Mouse (Mus musculus): ENCODE measurements around the gene 4931408C20Rik. TPM values are rescaled to one million over a fixed set of nuclear protein-coding genes. Genes with fewer than 3 reads are reported as not detected.
A peak's percentile ranks its signal among the peaks of the same experiment; 100 is the strongest.

The 4931408C20Rik gene
- total RNA-seq (2014; rRNA removed) (not detected in 2 replicates), polyA plus RNA-seq (2012; rRNA removed) (not detected in 2 replicates)

DNA sequence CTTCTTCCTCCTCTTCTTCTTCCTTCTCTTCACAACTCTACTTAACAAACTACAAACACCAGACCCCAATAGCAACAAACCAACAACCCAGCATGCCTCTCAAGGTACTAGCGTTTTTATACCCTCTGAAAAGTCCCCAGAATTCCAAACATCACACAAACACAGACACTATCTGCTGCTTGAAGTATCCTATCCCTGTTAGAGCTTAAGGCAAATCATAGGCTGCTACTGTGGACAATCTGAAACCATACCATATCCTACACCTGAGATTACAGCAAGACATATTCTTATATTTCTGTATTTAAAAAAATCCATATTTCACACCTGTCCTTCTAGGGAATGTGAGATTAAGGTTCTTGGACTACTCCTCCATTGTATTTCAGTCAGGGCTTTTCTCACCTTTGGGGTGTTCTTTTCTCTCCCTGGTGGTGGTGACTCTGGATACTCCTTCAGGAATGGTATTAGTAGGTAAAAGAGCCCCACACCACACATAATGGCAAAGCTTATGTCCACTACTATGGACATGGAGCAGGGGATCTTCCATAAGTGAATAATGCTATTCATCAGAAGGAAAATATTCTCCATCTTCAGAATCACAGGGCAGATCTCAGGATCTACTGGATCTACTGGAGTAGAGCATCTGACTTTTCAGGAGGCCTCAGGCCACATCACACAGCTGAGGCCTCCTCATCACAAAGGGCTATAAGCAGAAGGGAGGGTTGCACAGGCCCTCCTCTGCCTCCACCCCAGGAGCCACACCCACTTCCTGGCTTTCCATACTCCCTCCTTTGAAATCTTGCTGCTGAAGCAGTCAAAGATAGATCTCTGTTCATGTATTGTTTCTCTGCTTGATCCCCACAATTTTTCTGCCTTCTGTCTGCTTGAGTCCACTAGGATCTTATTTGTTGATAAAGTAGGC lies at the start of gene 4931408C20Rik:
Gene 4931408C20Rik (minus strand): TSS at position 619 of the 919 bp plus-strand sequence.
- Histone ChIP-seq H3K4me1 (ENCODE audit: control insufficient read depth, insufficient read depth, low read length) (no peaks in the 10 kb centered on the region), H3K79me2 (ENCODE audit: control insufficient read depth, insufficient read depth, low read length) (no peaks in the 10 kb centered on the region), H3K36me3 (ENCODE audit: control insufficient read depth, insufficient read depth, low read length) (no peaks in the 10 kb centered on the region), H3K4me3 (ENCODE audit: insufficient read depth, low read depth, low read length) (no peak within 1 kb of the TSS), H3K27me3 (ENCODE audit: control insufficient read depth, insufficient read depth, low read length) (no peaks in the 10 kb centered on the region), H3K9ac (ENCODE audit: low read depth, low read length) (no peak within 1 kb of the TSS), H3K27ac (replicated peaks; ENCODE audit: insufficient read depth, low read depth, low read length) (no peak within 1 kb of the TSS)
- TF ChIP-seq CTCF (IDR thresholded peaks at IDR 0.05; ENCODE audit: low read depth, low read length) = no peak
- TF ChIP-seq POLR2A (IDR thresholded peaks at IDR 0.05; ENCODE audit: extremely low read depth, insufficient read depth, low read length) = no peak
- WGBS = 23% methylated on average over 1 of the region's 1 CpGs
- DNase-seq (ENCODE audit: extremely low read depth, low read depth, low spot score) = peak; percentile 15

- Histone ChIP-seq H3K27me3 (ENCODE audit: control insufficient read depth, insufficient read depth, low read length) (no peaks in the 10 kb centered on the region), H3K27ac (replicated peaks; ENCODE audit: insufficient read depth, low read depth, low read length) (no peak overlapping the region), H3K79me2 (ENCODE audit: control insufficient read depth, insufficient read depth, low read length) (no peaks in the 10 kb centered on the region), H3K4me1 (ENCODE audit: control insufficient read depth, insufficient read depth, low read length) (no peaks in the 10 kb centered on the region), H3K9ac (ENCODE audit: low read depth, low read length) (no peak overlapping the region), H3K36me3 (ENCODE audit: control insufficient read depth, insufficient read depth, low read length) (no peaks in the 10 kb centered on the region), H3K4me3 (ENCODE audit: insufficient read depth, low read depth, low read length) (no peak overlapping the region)
- TF ChIP-seq POLR2A (IDR thresholded peaks at IDR 0.05; ENCODE audit: extremely low read depth, insufficient read depth, low read length) (no peak), CTCF (IDR thresholded peaks at IDR 0.05; ENCODE audit: low read depth, low read length) (no peak)
- DNase-seq (ENCODE audit: extremely low read depth, low read depth, low spot score) = peak; percentile 15
- 59% methylated on average over 1 of the region's 1 CpGs for WGBS
These were observed 666 bp upstream of the 4931408C20Rik start for GRCm38 (mm10) chr1:26687926-26688325.

- Histone ChIP-seq H3K79me2 (ENCODE audit: control insufficient read depth, insufficient read depth, low read length) (no peaks in the 10 kb centered on the region), H3K36me3 (ENCODE audit: control insufficient read depth, insufficient read depth, low read length) (no peaks in the 10 kb centered on the region), H3K9ac (ENCODE audit: low read depth, low read length) (no peak overlapping the region), H3K4me1 (ENCODE audit: control insufficient read depth, insufficient read depth, low read length) (no peaks in the 10 kb centered on the region), H3K27me3 (ENCODE audit: control insufficient read depth, insufficient read depth, low read length) (no peaks in the 10 kb centered on the region), H3K27ac (replicated peaks; ENCODE audit: insufficient read depth, low read depth, low read length) (no peak overlapping the region), H3K4me3 (ENCODE audit: insufficient read depth, low read depth, low read length) (no peak overlapping the region)
- DNase-seq (ENCODE audit: extremely low read depth, low read depth, low spot score) = peak; percentile 8
- TF ChIP-seq CTCF (IDR thresholded peaks at IDR 0.05; ENCODE audit: low read depth, low read length) (no peak), POLR2A (IDR thresholded peaks at IDR 0.05; ENCODE audit: extremely low read depth, insufficient read depth, low read length) (no peak)
These were observed 1.1 kb downstream of the 4931408C20Rik start for GRCm38 (mm10) chr1:26685952-26686693.

DNA sequence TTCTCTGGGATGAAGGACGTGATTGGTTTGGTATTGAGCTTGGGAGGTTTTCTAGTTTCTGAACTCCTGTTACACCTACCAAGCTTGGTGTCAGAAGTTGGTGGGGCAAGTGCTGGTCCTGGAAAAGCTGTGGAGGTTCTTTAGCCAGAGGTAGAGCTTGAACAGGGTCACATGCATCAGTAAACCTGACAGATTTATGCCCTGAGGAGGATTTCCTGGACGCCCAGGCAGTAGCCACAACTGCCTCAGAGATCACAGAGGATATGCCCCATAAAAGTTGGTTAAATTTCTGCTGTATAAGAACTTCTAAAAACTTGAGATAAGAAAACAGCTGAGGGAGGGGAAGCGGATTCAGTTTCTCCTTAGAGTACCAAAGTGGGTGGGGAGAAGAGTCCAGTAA lies 1.9 kb downstream of the 4931408C20Rik start:
- no peak overlapping the region for H3K4me3 ChIP-seq (ENCODE audit: insufficient read depth, low read depth, low read length)
- H3K79me2 ChIP-seq (ENCODE audit: control insufficient read depth, insufficient read depth, low read length) = no peaks in the 10 kb centered on the region
- H3K9ac ChIP-seq (ENCODE audit: low read depth, low read length) = no peak overlapping the region
- no peaks in the 10 kb centered on the region for H3K4me1 ChIP-seq (ENCODE audit: control insufficient read depth, insufficient read depth, low read length)
- no peaks in the 10 kb centered on the region for H3K36me3 ChIP-seq (ENCODE audit: control insufficient read depth, insufficient read depth, low read length)
- WGBS = 65% methylated on average over 3 of the region's 3 CpGs
- no peak for TF ChIP-seq POLR2A (IDR thresholded peaks at IDR 0.05; ENCODE audit: extremely low read depth, insufficient read depth, low read length)
- no peak for TF ChIP-seq CTCF (IDR thresholded peaks at IDR 0.05; ENCODE audit: low read depth, low read length)
- no peaks in the 10 kb centered on the region for H3K27me3 ChIP-seq (ENCODE audit: control insufficient read depth, insufficient read depth, low read length)
- no peak overlapping the region for H3K27ac ChIP-seq (replicated peaks; ENCODE audit: insufficient read depth, low read depth, low read length)
- no peak for DNase-seq (ENCODE audit: extremely low read depth, low read depth, low spot score)

DNA sequence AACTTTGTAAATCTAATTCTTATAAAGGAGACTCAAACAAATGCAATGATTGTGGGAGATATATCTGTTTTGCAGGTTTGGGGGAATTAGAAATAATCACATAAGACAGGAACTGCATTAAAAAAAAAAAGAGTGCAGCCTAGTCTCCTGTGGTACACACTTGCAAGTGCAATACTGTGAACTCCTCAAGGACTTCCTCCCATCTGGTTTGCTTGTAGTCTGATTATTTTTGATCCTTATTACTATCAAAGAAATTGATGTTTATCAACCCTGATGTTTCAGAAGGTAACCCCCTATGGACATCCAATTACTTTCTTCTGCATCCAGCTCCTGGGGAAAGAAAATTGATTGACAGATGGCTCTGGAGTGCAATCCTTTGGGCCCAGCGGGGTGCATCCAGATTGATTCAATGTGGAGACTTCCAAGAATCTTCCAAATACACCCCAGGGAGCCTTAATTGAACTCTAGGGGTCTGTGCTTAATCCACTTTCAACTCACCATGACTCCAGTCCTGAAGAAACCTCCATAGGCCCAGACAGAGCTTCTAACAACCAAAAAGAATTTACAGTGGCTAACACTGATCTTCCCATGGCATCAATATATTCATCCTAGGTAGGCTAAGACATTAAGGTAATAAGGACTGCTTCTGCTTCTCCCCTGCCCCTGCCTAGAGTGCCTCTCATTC lies 37.4 kb downstream of the 4931408C20Rik start:
- Histone ChIP-seq H3K9ac (ENCODE audit: low read depth, low read length) (no peak overlapping the region), H3K4me1 (ENCODE audit: control insufficient read depth, insufficient read depth, low read length) (no peaks in the 10 kb centered on the region), H3K36me3 (ENCODE audit: control insufficient read depth, insufficient read depth, low read length) (no peaks in the 10 kb centered on the region), H3K4me3 (ENCODE audit: insufficient read depth, low read depth, low read length) (no peak overlapping the region), H3K27me3 (ENCODE audit: control insufficient read depth, insufficient read depth, low read length) (no peaks in the 10 kb centered on the region), H3K27ac (replicated peaks; ENCODE audit: insufficient read depth, low read depth, low read length) (no peak overlapping the region), H3K79me2 (ENCODE audit: control insufficient read depth, insufficient read depth, low read length) (no peaks in the 10 kb centered on the region)
- TF ChIP-seq CTCF (IDR thresholded peaks at IDR 0.05; ENCODE audit: low read depth, low read length) (no peak), POLR2A (IDR thresholded peaks at IDR 0.05; ENCODE audit: extremely low read depth, insufficient read depth, low read length) (no peak)
- no peak for DNase-seq (ENCODE audit: extremely low read depth, low read depth, low spot score)
- 42% methylated on average over 1 of the region's 1 CpGs for WGBS
